Mouse (Mus musculus): ENCODE measurements around the gene Gm47791. TPM values are rescaled to one million over a fixed set of nuclear protein-coding genes. Genes with fewer than 3 reads are reported as not detected.

Gene Gm47791
- polyA plus RNA-seq, 1 experiment, result not detected

GRCm38 (mm10) chr1:82787414-82787813 lies 16.4 kb upstream of the Gm47791 start:
- TF ChIP-seq CTCF (IDR thresholded peaks at IDR 0.05; ENCODE audit: borderline replicate concordance, extremely low read depth, insufficient read depth, insufficient read length), result peak; percentile 88
- TF ChIP-seq POLR2A (IDR thresholded peaks at IDR 0.05; ENCODE audit: borderline replicate concordance, extremely low read depth, insufficient read depth, insufficient read length, poor library complexity, severe bottlenecking), result no peak

GRCm38 (mm10) chr1:82785546-82785945 lies 14.5 kb upstream of the Gm47791 start:
- TF ChIP-seq CTCF (IDR thresholded peaks at IDR 0.05; ENCODE audit: borderline replicate concordance, extremely low read depth, insufficient read depth, insufficient read length), result no peak
- DNase-seq (ENCODE audit: low read depth), result no peak

More at GRCm38 (mm10) chr1:82787414-82787813, 16.4 kb upstream of the Gm47791 start:
- DNase-seq (ENCODE audit: low read depth), result peak; percentile 94

DNA sequence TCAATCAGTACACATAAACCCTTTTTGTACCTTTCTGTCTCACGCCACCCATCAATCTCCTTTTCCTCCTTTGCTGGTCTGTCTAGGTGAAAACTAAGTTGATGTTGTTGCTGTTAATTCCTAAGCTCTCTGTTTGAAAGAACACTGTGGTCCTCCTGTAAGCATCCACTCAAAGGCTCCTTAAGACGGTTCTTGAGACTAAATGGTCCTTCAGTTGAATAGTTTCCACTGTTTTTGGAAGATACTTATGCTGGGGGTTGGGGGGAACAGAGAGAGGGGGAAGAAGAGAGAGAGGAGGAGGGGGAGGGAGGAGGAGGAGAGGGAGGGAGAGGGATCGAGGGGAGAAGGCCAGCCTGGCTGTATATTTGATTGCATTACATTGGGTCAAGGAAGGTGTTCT lies 12.5 kb upstream of the Gm47791 start:
- TF ChIP-seq CTCF (IDR thresholded peaks at IDR 0.05; ENCODE audit: borderline replicate concordance, extremely low read depth, insufficient read depth, insufficient read length) (no peak), POLR2A (IDR thresholded peaks at IDR 0.05; ENCODE audit: borderline replicate concordance, extremely low read depth, insufficient read depth, insufficient read length, poor library complexity, severe bottlenecking) (no peak)
- no peak for DNase-seq (ENCODE audit: low read depth)

- TF ChIP-seq CTCF (IDR thresholded peaks at IDR 0.05; ENCODE audit: borderline replicate concordance, extremely low read depth, insufficient read depth, insufficient read length) (no peak), POLR2A (IDR thresholded peaks at IDR 0.05; ENCODE audit: borderline replicate concordance, extremely low read depth, insufficient read depth, insufficient read length, poor library complexity, severe bottlenecking) (no peak)
- DNase-seq (ENCODE audit: low read depth), result no peak
Observed at GRCm38 (mm10) chr1:82779388-82779966, 8.4 kb upstream of the Gm47791 start.

GRCm38 (mm10) chr1:82775293-82775692 lies 4.2 kb upstream of the Gm47791 start:
- TF ChIP-seq CTCF (IDR thresholded peaks at IDR 0.05; ENCODE audit: borderline replicate concordance, extremely low read depth, insufficient read depth, insufficient read length) (no peak), POLR2A (IDR thresholded peaks at IDR 0.05; ENCODE audit: borderline replicate concordance, extremely low read depth, insufficient read depth, insufficient read length, poor library complexity, severe bottlenecking) (no peak)
- no peak for DNase-seq (ENCODE audit: low read depth)

DNA sequence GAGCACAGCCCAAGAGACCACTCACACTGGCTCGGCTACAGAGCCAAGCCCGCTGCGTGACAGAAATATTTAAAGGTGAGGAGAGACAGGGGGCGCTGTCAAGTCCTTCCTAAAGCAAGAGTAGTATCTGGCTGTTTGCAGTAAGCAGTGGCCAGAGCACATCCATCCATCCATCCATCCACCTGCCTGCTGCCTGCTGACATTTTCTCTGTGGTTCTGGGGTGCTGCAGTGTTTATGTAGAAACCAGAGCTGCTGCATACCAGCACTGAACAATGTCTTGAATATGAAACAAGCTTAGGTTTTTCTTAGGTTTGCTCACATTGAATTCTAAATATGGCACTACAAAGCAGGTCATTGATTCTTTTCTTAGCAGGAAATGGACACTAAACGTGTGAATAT lies 2.2 kb upstream of the Gm47791 start:
- TF ChIP-seq CTCF (IDR thresholded peaks at IDR 0.05; ENCODE audit: borderline replicate concordance, extremely low read depth, insufficient read depth, insufficient read length) (no peak), POLR2A (IDR thresholded peaks at IDR 0.05; ENCODE audit: borderline replicate concordance, extremely low read depth, insufficient read depth, insufficient read length, poor library complexity, severe bottlenecking) (no peak)
- no peak for DNase-seq (ENCODE audit: low read depth)

DNA sequence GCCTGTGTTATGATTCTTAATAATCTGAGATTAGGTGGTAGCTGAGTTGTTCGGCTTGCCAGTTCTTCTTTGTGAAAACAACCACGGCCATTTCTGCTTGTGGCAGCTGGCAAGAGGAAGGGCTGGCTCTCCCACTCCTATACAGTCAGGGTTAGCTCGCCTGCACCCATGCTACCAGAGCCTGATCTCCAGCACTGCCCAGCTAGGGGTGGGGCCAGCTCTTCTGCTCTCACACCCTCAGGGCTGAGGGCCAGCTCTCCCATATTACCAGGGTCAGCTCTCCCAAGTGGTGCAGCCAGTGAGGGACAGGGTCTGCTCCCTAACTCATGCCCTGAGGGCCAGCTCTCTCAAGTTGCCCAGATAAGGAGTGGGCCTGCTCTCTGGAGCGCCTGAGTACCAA lies 1.4 kb upstream of the Gm47791 start:
- TF ChIP-seq CTCF (IDR thresholded peaks at IDR 0.05; ENCODE audit: borderline replicate concordance, extremely low read depth, insufficient read depth, insufficient read length) (no peak), POLR2A (IDR thresholded peaks at IDR 0.05; ENCODE audit: borderline replicate concordance, extremely low read depth, insufficient read depth, insufficient read length, poor library complexity, severe bottlenecking) (no peak)
- no peak for DNase-seq (ENCODE audit: low read depth)

DNA sequence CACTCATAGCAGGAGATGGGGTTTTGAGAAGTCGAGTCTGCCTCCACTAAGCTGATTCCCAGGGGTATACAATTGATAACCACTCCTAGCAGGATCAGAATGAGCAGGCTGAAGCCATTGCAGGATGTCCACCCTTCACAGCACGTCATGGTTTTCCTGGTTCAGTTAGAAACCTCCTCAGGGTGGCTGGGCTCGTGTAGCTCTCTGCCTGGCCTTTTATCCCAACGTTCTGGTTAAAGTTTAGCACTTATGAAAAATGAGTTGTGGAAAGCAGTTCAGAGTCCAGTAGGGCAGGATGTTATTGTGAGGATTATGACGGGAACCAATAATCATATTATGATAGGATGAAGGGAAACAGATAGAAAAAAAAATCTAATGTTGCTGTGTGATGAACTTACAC lies 2.8 kb downstream of the Gm47791 start, which contains the start of gene Tm4sf20:
TSS of gene Tm4sf20 (minus strand) at position 193 of the 400 bp plus-strand sequence.
- TF ChIP-seq POLR2A (IDR thresholded peaks at IDR 0.05; ENCODE audit: borderline replicate concordance, extremely low read depth, insufficient read depth, insufficient read length, poor library complexity, severe bottlenecking) (no peak), CTCF (IDR thresholded peaks at IDR 0.05; ENCODE audit: borderline replicate concordance, extremely low read depth, insufficient read depth, insufficient read length) (no peak)
- no peak for DNase-seq (ENCODE audit: low read depth)

DNA sequence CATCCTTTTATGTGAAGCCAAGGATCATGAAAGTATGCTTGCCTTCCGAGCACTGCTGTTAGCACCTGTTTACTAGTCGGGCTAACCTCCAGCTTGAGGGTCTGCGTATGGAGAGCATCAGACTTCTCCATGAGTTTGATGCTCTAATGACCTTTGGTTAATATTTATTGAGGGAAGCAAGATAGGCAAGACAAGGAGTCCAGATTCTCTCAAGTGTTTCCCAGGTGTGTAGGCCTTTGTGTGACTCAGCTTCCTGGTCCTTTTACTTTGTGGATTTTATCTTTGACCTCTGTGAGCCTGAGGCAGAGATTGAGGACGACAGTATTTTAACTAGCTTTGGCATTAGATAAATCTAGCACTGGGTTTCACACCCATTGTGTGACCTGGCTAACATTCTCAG lies 4.4 kb downstream of the Gm47791 start:
- no peak for TF ChIP-seq CTCF (IDR thresholded peaks at IDR 0.05; ENCODE audit: borderline replicate concordance, extremely low read depth, insufficient read depth, insufficient read length)
- no peak for TF ChIP-seq POLR2A (IDR thresholded peaks at IDR 0.05; ENCODE audit: borderline replicate concordance, extremely low read depth, insufficient read depth, insufficient read length, poor library complexity, severe bottlenecking)
- no peak for DNase-seq (ENCODE audit: low read depth)

DNA sequence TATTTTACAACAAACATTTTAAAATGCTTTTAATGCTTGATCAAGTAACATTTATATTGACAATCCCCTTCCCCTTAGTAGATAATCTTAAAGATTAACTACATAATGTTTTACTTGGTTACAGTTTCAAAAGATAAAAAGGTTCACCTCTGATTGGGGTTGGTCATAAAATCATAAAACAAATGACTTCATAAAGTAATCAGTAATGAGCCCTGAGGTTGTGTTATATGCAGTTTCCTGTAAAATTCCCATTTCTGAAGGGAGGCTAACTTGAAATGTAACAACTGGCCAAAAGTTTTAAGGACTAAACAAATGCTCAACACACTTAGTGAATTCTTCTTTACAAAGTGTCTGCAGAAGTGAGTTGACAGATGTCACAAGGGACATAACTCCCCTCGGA lies 4.8 kb downstream of the Gm47791 start:
- TF ChIP-seq POLR2A (IDR thresholded peaks at IDR 0.05; ENCODE audit: borderline replicate concordance, extremely low read depth, insufficient read depth, insufficient read length, poor library complexity, severe bottlenecking) (no peak), CTCF (IDR thresholded peaks at IDR 0.05; ENCODE audit: borderline replicate concordance, extremely low read depth, insufficient read depth, insufficient read length) (no peak)
- no peak for DNase-seq (ENCODE audit: low read depth)

DNA sequence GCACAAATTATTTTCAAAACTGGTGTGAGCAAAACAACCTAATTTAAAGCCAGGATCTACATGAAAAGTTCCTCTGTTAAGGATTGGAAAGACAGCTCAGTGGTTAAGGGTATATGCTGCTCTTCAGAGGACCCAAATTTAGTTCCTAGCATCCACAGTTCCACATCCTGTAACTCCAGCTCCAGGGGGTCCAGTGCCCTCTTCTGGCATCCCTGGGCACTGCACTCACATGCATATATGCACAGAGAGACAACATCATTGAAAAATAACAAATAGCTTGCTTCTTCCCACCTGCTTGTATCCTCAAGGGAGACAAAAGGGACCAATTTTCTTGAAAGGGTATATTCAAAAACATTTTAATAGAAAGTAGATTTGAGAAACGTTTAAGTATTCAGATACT lies 8.8 kb downstream of the Gm47791 start:
- TF ChIP-seq POLR2A (IDR thresholded peaks at IDR 0.05; ENCODE audit: borderline replicate concordance, extremely low read depth, insufficient read depth, insufficient read length, poor library complexity, severe bottlenecking) (no peak), CTCF (IDR thresholded peaks at IDR 0.05; ENCODE audit: borderline replicate concordance, extremely low read depth, insufficient read depth, insufficient read length) (peak; percentile 24; the same call in 1 of the 2 replicates)

GRCm38 (mm10) chr1:82761454-82762169 lies 9.4 kb downstream of the Gm47791 start:
- no peak for DNase-seq (ENCODE audit: low read depth)
- no peak for TF ChIP-seq CTCF (IDR thresholded peaks at IDR 0.05; ENCODE audit: borderline replicate concordance, extremely low read depth, insufficient read depth, insufficient read length)
- TF ChIP-seq POLR2A (IDR thresholded peaks at IDR 0.05; ENCODE audit: borderline replicate concordance, extremely low read depth, insufficient read depth, insufficient read length, poor library complexity, severe bottlenecking), result no peak

More for the DNA sequence above, 8.8 kb downstream of the Gm47791 start:
- DNase-seq (ENCODE audit: low read depth), result no peak

Data from brain, embryonic 14.5 days (tissue).